Mouse (Mus musculus): ENCODE data around the gene Parp3. TPM values are rescaled to one million over a fixed set of nuclear protein-coding genes. Genes with fewer than 3 reads are reported as not detected.

Parp3 gene
- polyA plus RNA-seq, 1 experiment = 26.8 TPM

DNA sequence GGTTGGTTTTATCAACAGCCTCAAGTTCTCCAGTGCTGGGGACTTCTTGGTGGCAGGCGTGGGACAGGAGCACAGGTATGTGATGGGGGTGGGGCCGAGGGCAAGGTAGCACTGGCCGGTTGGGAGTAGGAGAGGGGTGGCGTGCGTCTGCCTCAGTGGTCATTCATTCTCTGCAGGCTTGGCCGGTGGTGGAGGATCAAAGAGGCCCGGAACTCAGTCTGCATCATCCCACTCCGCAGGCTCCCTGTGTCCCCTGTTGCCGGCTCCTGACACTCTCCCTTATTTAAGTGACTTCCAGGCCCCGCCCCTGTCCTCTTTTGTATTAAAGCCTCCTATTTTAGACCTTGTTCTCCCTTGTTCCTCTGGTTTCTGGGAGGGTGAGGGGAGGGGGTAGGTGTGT lies 8.3 kb upstream of the Parp3 start:
- no peaks in the 10 kb centered on the region for H3K27me3 ChIP-seq (ENCODE audit: control insufficient read depth, insufficient read depth, insufficient read length)
- peaks cover 4% of the 10 kb centered on the region for H3K79me2 ChIP-seq (ENCODE audit: control insufficient read depth, insufficient read depth)
- no peak overlapping the region for H3ac ChIP-seq (ENCODE audit: control insufficient read depth, insufficient read length, low read depth)
- TF ChIP-seq USF1 (IDR thresholded peaks at IDR 0.05; ENCODE audit: low read depth) = no peak
- TF ChIP-seq MYOG (IDR thresholded peaks at IDR 0.05; ENCODE audit: control insufficient read depth, extremely low read depth, insufficient read length) = no peak
- TF ChIP-seq CTCF (IDR thresholded peaks at IDR 0.05; ENCODE audit: control insufficient read depth, insufficient read depth, insufficient read length) = no peak
- TF ChIP-seq MYOD1 (IDR thresholded peaks at IDR 0.05; ENCODE audit: control insufficient read depth, insufficient read length, low read depth) = no peak
- TF ChIP-seq CEBPB (IDR thresholded peaks at IDR 0.05; ENCODE audit: low read depth) = no peak
- no peak for TF ChIP-seq FOSL1 (IDR thresholded peaks at IDR 0.05; ENCODE audit: insufficient read depth, low read length, poor library complexity, severe bottlenecking)
- TF ChIP-seq MAX (IDR thresholded peaks at IDR 0.05) = no peak
- H3K79me3 ChIP-seq (ENCODE audit: low read depth) = no peaks in the 10 kb centered on the region
- H3K4me3 ChIP-seq (ENCODE audit: insufficient read depth, poor library complexity, severe bottlenecking) = no peak overlapping the region
- H3K36me3 ChIP-seq (ENCODE audit: control insufficient read depth, insufficient read depth) = peaks cover 18% of the 10 kb centered on the region

GRCm38 (mm10) chr9:106483606-106484005 lies 6.9 kb upstream of the Parp3 start:
- Histone ChIP-seq H3K36me3 (ENCODE audit: control insufficient read depth, insufficient read depth) (peaks cover 11% of the 10 kb centered on the region), H3K79me2 (ENCODE audit: control insufficient read depth, insufficient read depth) (peaks cover 18% of the 10 kb centered on the region), H3K4me3 (ENCODE audit: insufficient read depth, poor library complexity, severe bottlenecking) (no peak overlapping the region), H3K27me3 (ENCODE audit: control insufficient read depth, insufficient read depth, insufficient read length) (no peaks in the 10 kb centered on the region), H3K79me3 (ENCODE audit: low read depth) (peaks cover 7% of the 10 kb centered on the region), H3ac (ENCODE audit: control insufficient read depth, insufficient read length, low read depth) (no peak overlapping the region)
- TF ChIP-seq MYOG (IDR thresholded peaks at IDR 0.05; ENCODE audit: control insufficient read depth, extremely low read depth, insufficient read length) (no peak), CTCF (IDR thresholded peaks at IDR 0.05; ENCODE audit: control insufficient read depth, insufficient read depth, insufficient read length) (no peak), MYOD1 (IDR thresholded peaks at IDR 0.05; ENCODE audit: control insufficient read depth, insufficient read length, low read depth) (no peak), MAX (IDR thresholded peaks at IDR 0.05) (no peak)

DNA sequence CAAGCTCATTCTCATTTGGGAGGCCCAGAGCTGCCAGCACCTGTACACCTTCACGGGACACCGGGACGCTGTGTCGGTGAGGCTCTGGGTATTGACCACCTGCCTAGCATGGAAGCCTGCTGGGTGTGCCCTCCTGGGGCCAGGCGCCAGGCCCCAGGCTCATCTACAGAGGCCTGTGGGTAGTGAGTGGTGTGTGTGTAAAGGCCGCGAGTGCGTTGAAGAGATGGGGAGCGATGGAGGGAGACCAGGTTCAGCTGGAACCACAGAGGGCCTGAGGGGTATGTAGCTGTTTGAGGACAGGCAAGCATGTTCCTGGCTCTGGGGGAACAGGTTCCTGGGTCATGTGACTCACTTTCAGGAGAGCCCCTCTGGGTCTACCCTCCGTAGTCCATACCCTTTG lies 6.4 kb upstream of the Parp3 start:
- H3K36me3 ChIP-seq (ENCODE audit: control insufficient read depth, insufficient read depth) = peaks cover 11% of the 10 kb centered on the region
- no peak for TF ChIP-seq CEBPB (IDR thresholded peaks at IDR 0.05; ENCODE audit: low read depth)
- no peak for TF ChIP-seq MYOG (IDR thresholded peaks at IDR 0.05; ENCODE audit: control insufficient read depth, extremely low read depth, insufficient read length)
- no peak for TF ChIP-seq USF1 (IDR thresholded peaks at IDR 0.05; ENCODE audit: low read depth)
- TF ChIP-seq CTCF (IDR thresholded peaks at IDR 0.05; ENCODE audit: control insufficient read depth, insufficient read depth, insufficient read length) = no peak
- no peak for TF ChIP-seq FOSL1 (IDR thresholded peaks at IDR 0.05; ENCODE audit: insufficient read depth, low read length, poor library complexity, severe bottlenecking)
- no peak for TF ChIP-seq MYOD1 (IDR thresholded peaks at IDR 0.05; ENCODE audit: control insufficient read depth, insufficient read length, low read depth)
- TF ChIP-seq MAX (IDR thresholded peaks at IDR 0.05) = no peak

DNA sequence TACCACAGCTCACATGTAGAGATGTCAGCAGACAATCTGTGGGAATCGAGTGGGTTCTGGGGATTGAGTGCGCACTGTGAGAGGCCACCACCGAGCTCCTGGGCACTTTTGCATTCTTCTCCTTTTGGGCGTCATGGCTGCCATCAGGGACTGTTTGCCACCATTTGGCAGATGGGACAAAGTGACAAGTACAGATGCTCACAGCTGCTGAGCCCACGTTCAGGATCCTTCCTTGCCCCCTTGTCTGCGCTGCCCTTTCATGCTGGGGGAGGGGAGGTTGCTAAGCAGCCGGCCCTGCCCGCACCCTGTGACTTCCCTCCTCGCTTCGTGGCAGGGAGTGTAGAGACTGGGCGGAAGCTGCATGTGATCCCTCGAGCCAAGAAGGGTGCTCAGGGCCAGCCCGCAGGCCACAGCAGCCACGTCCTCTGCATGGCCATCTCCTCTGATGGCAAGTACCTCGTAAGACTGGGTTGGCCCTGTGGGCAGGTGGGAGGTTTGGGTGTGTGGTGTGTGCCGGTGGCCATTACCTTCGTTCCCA lies 5.9 kb upstream of the Parp3 start:
- Histone ChIP-seq H3K36me3 (ENCODE audit: control insufficient read depth, insufficient read depth) (peaks cover 11% of the 10 kb centered on the region), H3K79me2 (ENCODE audit: control insufficient read depth, insufficient read depth) (peaks cover 28% of the 10 kb centered on the region), H3K79me3 (ENCODE audit: low read depth) (peaks cover 11% of the 10 kb centered on the region), H3K4me3 (ENCODE audit: insufficient read depth, poor library complexity, severe bottlenecking) (no peak overlapping the region), H3ac (ENCODE audit: control insufficient read depth, insufficient read length, low read depth) (no peak overlapping the region), H3K27me3 (ENCODE audit: control insufficient read depth, insufficient read depth, insufficient read length) (no peaks in the 10 kb centered on the region)
- TF ChIP-seq USF1 (IDR thresholded peaks at IDR 0.05; ENCODE audit: low read depth) = no peak
- no peak for TF ChIP-seq CEBPB (IDR thresholded peaks at IDR 0.05; ENCODE audit: low read depth)
- TF ChIP-seq CTCF (IDR thresholded peaks at IDR 0.05; ENCODE audit: control insufficient read depth, insufficient read depth, insufficient read length) = no peak
- no peak for TF ChIP-seq MYOD1 (IDR thresholded peaks at IDR 0.05; ENCODE audit: control insufficient read depth, insufficient read length, low read depth)
- no peak for TF ChIP-seq FOSL1 (IDR thresholded peaks at IDR 0.05; ENCODE audit: insufficient read depth, low read length, poor library complexity, severe bottlenecking)
- no peak for TF ChIP-seq MAX (IDR thresholded peaks at IDR 0.05)
- TF ChIP-seq MYOG (IDR thresholded peaks at IDR 0.05; ENCODE audit: control insufficient read depth, extremely low read depth, insufficient read length) = no peak

More for the DNA sequence above, 6.4 kb upstream of the Parp3 start:
- Histone ChIP-seq H3K27me3 (ENCODE audit: control insufficient read depth, insufficient read depth, insufficient read length) (no peaks in the 10 kb centered on the region), H3ac (ENCODE audit: control insufficient read depth, insufficient read length, low read depth) (no peak overlapping the region), H3K79me2 (ENCODE audit: control insufficient read depth, insufficient read depth) (peaks cover 23% of the 10 kb centered on the region), H3K4me3 (ENCODE audit: insufficient read depth, poor library complexity, severe bottlenecking) (no peak overlapping the region), H3K79me3 (ENCODE audit: low read depth) (peaks cover 10% of the 10 kb centered on the region)

GRCm38 (mm10) chr9:106481676-106482075 lies 4.9 kb upstream of the Parp3 start:
- no peaks in the 10 kb centered on the region for H3K27me3 ChIP-seq (ENCODE audit: control insufficient read depth, insufficient read depth, insufficient read length)
- H3ac ChIP-seq (ENCODE audit: control insufficient read depth, insufficient read length, low read depth) = no peak overlapping the region
- H3K36me3 ChIP-seq (ENCODE audit: control insufficient read depth, insufficient read depth) = peaks cover 11% of the 10 kb centered on the region
- no peak for TF ChIP-seq USF1 (IDR thresholded peaks at IDR 0.05; ENCODE audit: low read depth)
- TF ChIP-seq MYOG (IDR thresholded peaks at IDR 0.05; ENCODE audit: control insufficient read depth, extremely low read depth, insufficient read length) = no peak
- TF ChIP-seq CTCF (IDR thresholded peaks at IDR 0.05; ENCODE audit: control insufficient read depth, insufficient read depth, insufficient read length) = no peak
- TF ChIP-seq FOSL1 (IDR thresholded peaks at IDR 0.05; ENCODE audit: insufficient read depth, low read length, poor library complexity, severe bottlenecking) = no peak
- TF ChIP-seq MYOD1 (IDR thresholded peaks at IDR 0.05; ENCODE audit: control insufficient read depth, insufficient read length, low read depth) = no peak
- no peak for TF ChIP-seq MAX (IDR thresholded peaks at IDR 0.05)
- no peak for TF ChIP-seq CEBPB (IDR thresholded peaks at IDR 0.05; ENCODE audit: low read depth)
- no peak overlapping the region for H3K4me3 ChIP-seq (ENCODE audit: insufficient read depth, poor library complexity, severe bottlenecking)
- H3K79me3 ChIP-seq (ENCODE audit: low read depth) = peaks cover 11% of the 10 kb centered on the region
- peaks cover 31% of the 10 kb centered on the region for H3K79me2 ChIP-seq (ENCODE audit: control insufficient read depth, insufficient read depth)

GRCm38 (mm10) chr9:106481075-106481474 lies 4.3 kb upstream of the Parp3 start:
- no peak for TF ChIP-seq CTCF (IDR thresholded peaks at IDR 0.05; ENCODE audit: control insufficient read depth, insufficient read depth, insufficient read length)
- TF ChIP-seq FOSL1 (IDR thresholded peaks at IDR 0.05; ENCODE audit: insufficient read depth, low read length, poor library complexity, severe bottlenecking) = no peak
- no peak for TF ChIP-seq MYOD1 (IDR thresholded peaks at IDR 0.05; ENCODE audit: control insufficient read depth, insufficient read length, low read depth)
- TF ChIP-seq MYOG (IDR thresholded peaks at IDR 0.05; ENCODE audit: control insufficient read depth, extremely low read depth, insufficient read length) = no peak
- TF ChIP-seq CEBPB (IDR thresholded peaks at IDR 0.05; ENCODE audit: low read depth) = no peak
- no peak for TF ChIP-seq MAX (IDR thresholded peaks at IDR 0.05)
- TF ChIP-seq USF1 (IDR thresholded peaks at IDR 0.05; ENCODE audit: low read depth) = no peak
- H3K4me3 ChIP-seq (ENCODE audit: insufficient read depth, poor library complexity, severe bottlenecking) = no peak overlapping the region
- H3K36me3 ChIP-seq (ENCODE audit: control insufficient read depth, insufficient read depth) = peaks cover 11% of the 10 kb centered on the region
- no peaks in the 10 kb centered on the region for H3K27me3 ChIP-seq (ENCODE audit: control insufficient read depth, insufficient read depth, insufficient read length)
- no peak overlapping the region for H3ac ChIP-seq (ENCODE audit: control insufficient read depth, insufficient read length, low read depth)
- peaks cover 31% of the 10 kb centered on the region for H3K79me2 ChIP-seq (ENCODE audit: control insufficient read depth, insufficient read depth)
- peaks cover 11% of the 10 kb centered on the region for H3K79me3 ChIP-seq (ENCODE audit: low read depth)
